Mouse (Mus musculus) small intestine, adult 2 months (tissue): ENCODE data around the gene Sf3b6.

Experiments
- CTCF ChIP-seq: fragments of 200-500 bp; IDR thresholded peaks from 2 replicates; pipeline ENCODE4 v1.5.1; 2012; ENCODE audit warnings: low read depth, mild to moderate bottlenecking, control low read depth, inconsistent platforms, low read length, moderate library complexity, mixed read lengths; ENCODE audit not compliant: insufficient replicate concordance, insufficient read length; ENCODE audit errors: extremely low read depth
- POLR2A ChIP-seq: fragments of 200-500 bp; IDR thresholded peaks from 2 replicates; pipeline ENCODE4 v1.6.1; 2012; ENCODE audit warnings: low read depth, mild to moderate bottlenecking, control low read depth, inconsistent platforms, low read length, moderate library complexity

GRCm38 (mm10) chr12:4874161-4874927 is 57.0 kb downstream of the Sf3b6 start, which contains the start of gene Mfsd2b:
- TF ChIP-seq CTCF (no peak), POLR2A (no peak)
